Mouse (Mus musculus) spleen, postnatal 36 days (tissue): Measurements from ENCODE around the gene Gm21969.

ENCODE experiments used
- DNase-seq, 2 experiments: peaks; one replicate each; pipeline ENCODE4 v3.0.0; 2022; ENCODE audit warnings: low spot score in 2 of 2, mixed read lengths in 1 of 2

Gm21969 gene

GRCm38 (mm10) chr4:139617001-139617364 lies 14.0 kb downstream of the Gm21969 start:
- no peak for DNase-seq

DNA sequence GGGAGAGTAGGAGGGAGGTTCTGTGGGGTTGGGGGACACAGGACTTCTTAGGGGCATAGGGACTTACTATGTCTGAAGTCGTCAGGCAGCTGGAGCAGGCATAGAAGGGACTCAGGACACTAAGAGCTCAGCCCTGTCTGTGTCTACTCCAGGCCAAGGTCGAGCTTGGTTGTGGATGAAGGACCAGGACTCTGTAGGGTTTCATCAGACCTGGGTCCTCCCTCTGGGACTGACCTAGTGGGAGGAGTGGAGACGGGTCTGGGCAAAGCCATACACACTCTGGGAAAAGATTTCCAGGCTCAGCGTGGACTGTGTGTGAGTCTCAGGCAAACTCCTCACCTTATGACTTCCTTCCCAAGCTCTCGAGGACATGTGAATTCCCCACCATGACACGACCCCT lies 16.8 kb downstream of the Gm21969 start:
- DNase-seq: no peak

GRCm38 (mm10) chr4:139622373-139623282 lies 19.6 kb downstream of the Gm21969 start, which contains the start of gene Aldh4a1:
Gene Aldh4a1 (plus strand): TSS chr4:139622866.
- peak; percentile 91 to 93 for DNase-seq

DNA sequence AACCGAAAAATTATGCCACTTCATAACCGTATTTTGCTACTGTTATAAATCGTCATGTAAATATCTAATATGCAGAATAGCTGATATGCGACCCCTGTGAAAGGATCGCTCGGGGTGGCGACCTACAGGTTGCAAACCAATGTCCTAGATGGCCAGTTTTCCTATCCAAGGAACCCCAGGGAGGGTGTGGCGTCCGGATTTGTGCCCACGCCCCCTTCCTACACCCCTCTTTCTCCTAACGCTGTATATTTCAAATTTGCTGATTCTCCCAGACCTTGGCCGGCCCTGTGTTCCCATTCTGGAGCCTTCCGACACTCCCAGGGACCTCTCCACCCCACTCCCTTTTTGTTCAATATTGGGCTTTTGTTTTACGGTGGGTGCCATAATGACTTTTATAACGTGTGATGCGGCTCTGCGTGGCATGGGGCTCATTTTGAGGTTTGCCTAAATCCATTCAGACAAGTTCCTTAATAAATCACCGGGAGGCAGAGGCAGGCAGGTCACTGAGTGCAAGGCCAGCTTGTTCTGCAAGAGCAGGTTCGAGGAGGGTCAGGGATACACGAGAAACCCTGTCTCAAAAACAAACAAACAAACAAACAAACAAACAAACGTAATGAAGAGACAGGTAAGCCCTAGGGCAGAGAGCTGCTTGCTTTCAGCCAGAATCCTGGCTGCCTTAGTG lies 20.6 kb downstream of the Gm21969 start:
- DNase-seq: no peak

- DNase-seq: no peak
Measured at GRCm38 (mm10) chr4:139624116-139624489, 21.1 kb downstream of the Gm21969 start.

GRCm38 (mm10) chr4:139624706-139625105 lies 21.7 kb downstream of the Gm21969 start:
- no peak for DNase-seq

GRCm38 (mm10) chr4:139627361-139627760 lies 24.4 kb downstream of the Gm21969 start:
- DNase-seq: no peak

DNA sequence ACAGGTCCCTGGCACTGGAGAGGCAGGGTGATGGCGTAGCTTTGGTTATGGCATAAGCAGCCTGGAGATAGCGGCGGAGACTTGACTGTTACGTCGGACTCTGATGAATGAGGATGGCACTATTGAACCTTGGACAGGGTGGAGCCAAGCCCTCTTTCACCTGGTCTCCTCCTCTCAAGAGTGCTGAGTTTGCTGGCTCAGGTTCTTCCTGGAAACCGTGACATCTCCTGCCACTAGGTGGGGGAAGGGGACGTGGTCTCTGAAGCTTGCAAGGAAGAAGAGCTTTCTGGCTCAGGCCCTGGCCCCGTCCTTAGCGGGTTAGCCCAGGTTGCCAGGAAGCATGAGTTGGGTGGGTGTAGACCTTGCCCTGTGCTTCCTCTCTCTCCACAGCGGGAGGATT lies 27.2 kb downstream of the Gm21969 start:
- no peak for DNase-seq

DNA sequence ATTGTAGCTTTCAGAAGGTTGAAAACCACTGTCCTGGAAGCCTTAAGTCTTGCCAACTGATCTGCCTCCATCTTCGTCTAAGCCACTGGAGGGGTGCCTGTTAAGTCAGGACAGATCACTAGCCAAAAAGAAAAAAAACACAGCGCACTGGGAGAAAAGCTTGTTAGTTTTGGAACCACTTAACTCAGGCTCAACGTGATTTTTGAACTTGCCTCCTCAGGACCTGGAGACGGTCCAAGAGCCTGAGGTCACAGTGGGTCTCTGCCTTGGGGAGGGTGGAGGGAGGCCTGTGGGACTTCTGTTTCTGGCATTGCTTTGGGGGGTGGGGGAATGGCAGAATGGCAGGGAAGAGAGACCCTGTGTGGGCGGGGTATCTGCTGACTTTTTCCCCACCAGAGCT lies 28.2 kb downstream of the Gm21969 start:
- DNase-seq: no peak

DNA sequence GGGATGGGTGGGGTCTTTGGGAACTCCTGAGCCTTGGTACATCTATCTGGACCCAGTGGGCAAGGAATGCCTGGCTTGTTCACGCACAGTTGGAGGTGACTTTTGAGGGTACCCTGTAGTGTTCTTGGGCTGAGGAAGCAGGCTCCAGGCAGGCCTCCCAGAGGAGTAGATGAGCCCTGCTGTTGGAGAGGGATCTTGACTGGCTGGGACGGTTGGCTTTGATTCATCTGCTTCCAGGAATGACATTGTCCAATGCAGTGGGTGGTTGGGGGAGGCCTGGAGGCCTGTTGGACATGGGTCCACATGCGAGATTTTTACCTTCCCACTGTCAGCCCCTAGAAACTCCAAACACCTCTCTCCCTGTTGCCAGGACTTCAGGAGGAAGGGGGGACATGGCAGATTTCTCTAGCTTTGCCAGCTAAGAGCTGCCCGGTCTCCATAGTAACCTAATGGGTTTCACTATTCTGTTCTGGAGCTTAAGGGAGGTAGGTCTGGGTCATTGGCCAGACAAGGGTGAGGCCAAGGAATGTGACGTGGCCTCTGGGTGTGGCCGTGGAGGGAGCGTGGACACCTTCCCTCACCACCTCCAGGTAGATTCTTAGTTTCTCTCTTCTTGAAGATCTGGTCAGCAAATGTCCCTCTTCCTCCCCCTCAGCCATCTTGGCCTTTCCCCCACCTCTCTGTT lies 28.7 kb downstream of the Gm21969 start:
- DNase-seq: no peak

GRCm38 (mm10) chr4:139632254-139632580 lies 29.2 kb downstream of the Gm21969 start:
- no peak for DNase-seq

- peak; percentile 22 to 37 for DNase-seq
Measured at GRCm38 (mm10) chr4:139636373-139636772, 33.4 kb downstream of the Gm21969 start.

- DNase-seq: no peak
Measured at GRCm38 (mm10) chr4:139637847-139638246, 34.9 kb downstream of the Gm21969 start.

- no peak for DNase-seq
Measured at GRCm38 (mm10) chr4:139638356-139638755, 35.4 kb downstream of the Gm21969 start.

- DNase-seq: no peak
Measured at GRCm38 (mm10) chr4:139639801-139640200, 36.8 kb downstream of the Gm21969 start.

DNA sequence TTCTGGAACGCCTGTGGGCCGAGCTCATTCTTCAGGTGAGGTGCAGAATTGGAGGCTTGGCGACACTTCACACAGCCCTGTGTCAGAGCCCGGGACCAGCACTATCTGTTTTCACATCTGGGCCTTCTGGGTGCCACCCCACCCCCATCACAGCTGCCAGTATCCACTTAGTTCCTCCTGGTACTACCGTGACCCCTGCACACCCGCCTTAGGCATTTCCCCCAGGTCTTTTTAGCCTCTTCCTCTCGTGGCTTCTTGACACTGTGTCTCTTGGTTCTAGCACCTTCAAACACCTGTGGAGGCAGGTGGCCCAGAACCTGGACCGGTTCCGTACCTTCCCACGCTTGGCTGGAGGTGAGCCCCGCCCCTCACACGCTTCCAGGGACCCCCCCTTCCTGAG lies 37.3 kb downstream of the Gm21969 start:
- DNase-seq: no peak

GRCm38 (mm10) chr4:139640775-139641174 lies 37.8 kb downstream of the Gm21969 start:
- no peak for DNase-seq

DNA sequence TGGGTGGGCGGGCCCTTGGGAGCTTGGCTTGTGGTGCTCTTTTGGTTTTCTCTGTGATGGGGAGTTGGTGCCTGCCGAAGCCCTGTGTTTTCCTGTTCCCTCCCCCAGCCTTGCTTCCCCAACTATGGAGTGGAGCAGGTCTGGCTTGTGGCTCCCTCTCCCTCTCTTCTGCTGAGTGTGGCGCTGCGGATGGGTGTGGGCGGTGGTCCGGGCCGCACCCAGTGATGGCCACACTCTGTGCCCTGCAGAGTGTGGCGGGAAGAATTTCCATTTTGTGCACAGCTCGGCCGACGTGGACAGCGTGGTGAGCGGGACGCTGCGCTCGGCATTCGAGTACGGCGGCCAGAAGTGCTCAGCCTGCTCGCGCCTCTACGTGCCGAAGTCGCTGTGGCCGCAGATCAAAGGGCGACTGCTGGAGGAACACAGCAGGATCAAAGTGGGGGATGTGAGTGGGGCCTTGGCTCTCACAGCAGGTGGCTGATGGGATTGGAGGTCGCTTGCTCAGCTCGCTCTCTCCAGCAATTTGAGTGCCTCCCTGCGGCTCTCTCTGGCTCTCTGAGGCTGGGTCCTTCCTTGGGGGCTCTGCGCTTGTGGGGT lies 38.9 kb downstream of the Gm21969 start:
- DNase-seq: no peak

DNA sequence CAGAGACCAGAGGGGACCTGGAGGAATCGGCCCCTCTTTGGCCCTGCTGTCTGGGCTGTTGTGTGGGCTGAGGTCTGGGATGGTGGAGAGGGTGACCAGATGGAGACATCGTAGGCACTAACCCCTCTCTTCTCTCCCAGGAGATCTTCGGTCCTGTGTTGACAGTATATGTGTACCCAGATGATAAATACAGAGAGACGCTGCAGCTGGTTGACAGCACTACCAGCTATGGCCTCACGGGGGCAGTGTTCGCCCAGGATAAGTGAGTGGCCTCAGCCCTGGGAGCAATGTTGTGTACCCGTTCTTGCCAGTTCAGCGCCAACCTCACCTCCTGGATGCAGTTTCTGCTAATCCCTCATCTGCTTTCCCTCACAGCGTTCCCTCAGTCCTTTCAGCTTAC lies 41.0 kb downstream of the Gm21969 start:
- DNase-seq: peak; percentile 34 to 35

DNA sequence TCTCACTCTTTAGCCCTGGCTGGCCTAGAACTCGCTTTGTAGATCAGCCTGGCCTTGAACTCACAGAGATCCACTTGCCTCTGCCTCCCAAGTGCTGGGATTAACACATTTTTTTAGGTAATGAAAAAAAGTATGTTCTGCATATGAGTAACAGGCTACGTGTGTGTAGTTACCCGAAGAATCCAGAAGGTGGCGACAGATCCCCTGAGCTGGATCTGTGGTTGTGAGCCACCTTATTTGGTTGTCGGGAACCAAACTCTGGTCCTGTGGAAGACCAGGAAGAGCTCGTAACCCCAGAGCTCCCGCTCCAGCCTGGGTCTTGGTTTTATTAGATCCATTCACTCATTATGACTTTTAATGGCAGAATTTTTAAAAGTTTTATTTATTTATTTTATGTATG lies 43.9 kb downstream of the Gm21969 start:
- no peak for DNase-seq

DNA sequence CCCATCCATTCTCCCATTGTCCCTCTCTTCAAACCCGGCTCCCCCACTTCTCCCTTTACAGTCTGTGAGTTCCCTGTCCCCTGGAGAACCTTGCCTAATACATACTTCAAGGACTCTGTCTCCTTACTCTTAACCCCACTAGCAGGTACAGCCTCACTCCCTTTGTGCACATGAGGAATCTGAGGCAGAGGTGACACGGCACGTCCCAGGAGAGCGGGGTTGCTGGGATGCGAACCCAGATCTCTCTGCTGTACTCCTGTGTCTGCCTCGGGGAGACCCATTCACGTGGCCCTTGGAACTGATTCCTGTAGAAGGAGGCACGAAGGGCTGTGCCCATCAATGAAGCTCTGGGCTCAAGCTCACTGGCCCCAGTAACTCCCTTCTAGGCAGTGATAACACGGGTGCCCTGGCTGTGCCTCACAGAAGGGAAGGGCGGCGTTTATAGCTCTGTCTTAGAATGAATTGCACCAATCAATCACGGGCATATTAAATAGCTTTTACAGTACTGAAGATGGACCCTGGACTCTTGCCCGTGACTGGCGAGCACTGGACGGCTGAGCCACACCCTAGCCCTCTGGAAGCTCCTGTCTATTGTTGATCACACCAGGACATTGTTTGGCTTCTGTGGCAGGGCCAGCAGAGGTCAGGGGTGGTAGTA lies 47.2 kb downstream of the Gm21969 start:
- no peak for DNase-seq

GRCm38 (mm10) chr4:139650907-139651306 lies 47.9 kb downstream of the Gm21969 start:
- DNase-seq: no peak
